Mouse (Mus musculus): Measurements from ENCODE around the gene Foxp1. TPM values are rescaled to one million over a fixed set of nuclear protein-coding genes. Genes with fewer than 3 reads are reported as not detected.

Gene Foxp1
- total and polyA plus RNA-seq, 3 experiments: 16.1 to 42.0 TPM; not detected in 1

DNA sequence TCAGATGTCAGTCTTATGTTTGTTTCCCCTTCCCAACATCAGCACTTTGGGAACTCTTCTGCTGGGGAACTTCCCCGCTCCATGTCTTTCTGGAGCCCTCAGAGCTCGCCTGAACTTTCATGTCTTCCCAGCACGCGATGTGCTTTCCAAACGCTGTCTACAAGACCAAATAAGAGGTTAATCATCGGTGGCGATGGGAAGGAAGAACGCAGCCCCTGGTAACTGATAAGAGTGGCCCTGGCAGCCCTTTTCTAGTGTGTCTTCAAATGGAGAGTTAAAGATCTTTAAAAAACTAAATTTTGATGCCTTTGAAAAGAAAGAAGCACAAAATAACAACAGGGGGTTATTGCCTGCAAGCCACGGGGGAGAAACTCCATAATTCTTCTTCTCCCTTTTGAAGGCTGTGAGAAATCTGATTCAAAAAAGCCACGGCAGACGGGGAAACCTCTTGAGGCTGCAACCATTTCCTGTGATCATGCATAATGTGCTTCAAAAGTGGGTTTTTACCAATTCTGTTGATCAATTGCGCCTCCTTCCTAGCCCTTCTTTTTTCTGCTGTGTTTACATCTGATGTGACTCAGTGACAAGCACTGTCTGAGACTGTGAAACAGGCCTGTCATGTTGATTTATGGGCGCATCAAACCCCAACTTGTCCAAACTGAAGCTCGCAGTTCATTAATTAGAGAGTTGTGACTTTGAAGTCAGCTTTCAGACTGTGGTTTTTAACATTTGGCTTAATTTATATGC lies 509.2 kb downstream of the Foxp1 start:
- H3K4me3 ChIP-seq (ENCODE audit: control insufficient read depth in 1 of 2, insufficient read depth in 1 of 2, low read depth in 2 of 2, low read length in 2 of 2): no peak overlapping the region
- no peaks in the 10 kb centered on the region for H3K9me3 ChIP-seq (replicated peaks; ENCODE audit: insufficient read depth, low read length)
- H3K36me3 ChIP-seq (ENCODE audit: control insufficient read depth in 1 of 2, insufficient read depth in 2 of 2, low read length in 2 of 2): peaks cover 0 to 5% of the 10 kb centered on the region in 2 experiments; a peak in 2 of 4 replicates
- H3K4me1 ChIP-seq (ENCODE audit: control insufficient read depth in 1 of 2, insufficient read depth in 2 of 2, low read length in 2 of 2): no peaks in the 10 kb centered on the region
- no peaks in the 10 kb centered on the region; the same call in 1 of the 2 replicates for H3K79me2 ChIP-seq (ENCODE audit: control insufficient read depth, insufficient read depth, low read length, poor library complexity)
- H3K27me3 ChIP-seq (ENCODE audit: control insufficient read depth in 1 of 2, insufficient read depth in 2 of 2, low read length in 2 of 2): no peaks in the 10 kb centered on the region
- TF ChIP-seq CTCF (IDR thresholded peaks at IDR 0.05 in 2 of 3, conservative IDR thresholded peaks at IDR 0.05 in 1 of 3; ENCODE audit: control insufficient read depth in 1 of 3, insufficient read depth in 1 of 3, low read depth in 2 of 3, low read length in 3 of 3, poor library complexity in 1 of 3, severe bottlenecking in 1 of 3) (no peak), JUND (IDR thresholded peaks at IDR 0.05; ENCODE audit: low read depth, low read length) (no peak), HCFC1 (IDR thresholded peaks at IDR 0.05; ENCODE audit: low read depth, low read length) (no peak), TCF12 (IDR thresholded peaks at IDR 0.05; ENCODE audit: low read depth, low read length) (no peak), BHLHE40 (IDR thresholded peaks at IDR 0.05; ENCODE audit: borderline replicate concordance, low read depth, low read length) (no peak), SIN3A (IDR thresholded peaks at IDR 0.05; ENCODE audit: low read length) (no peak), MAX (IDR thresholded peaks at IDR 0.05; ENCODE audit: low read length) (no peak), MAZ (IDR thresholded peaks at IDR 0.05; ENCODE audit: low read depth, low read length) (no peak), ETS1 (IDR thresholded peaks at IDR 0.05; ENCODE audit: low read depth, low read length) (no peak), EP300 (IDR thresholded peaks at IDR 0.05; ENCODE audit: low read depth in 1 of 2, low read length in 2 of 2) (no peak), RAD21 (IDR thresholded peaks at IDR 0.05; ENCODE audit: low read depth, low read length) (no peak), RCOR1 (IDR thresholded peaks at IDR 0.05; ENCODE audit: low read depth, low read length) (no peak), UBTF (IDR thresholded peaks at IDR 0.05; ENCODE audit: borderline replicate concordance, insufficient read depth, low read depth, low read length) (no peak), ELF1 (IDR thresholded peaks at IDR 0.05; ENCODE audit: low read depth, low read length) (no peak)
- DNase-seq (ENCODE audit: low read depth, low spot score): no peak
- no peak overlapping the region for H3K9ac ChIP-seq (ENCODE audit: control insufficient read depth, low read depth, low read length, poor library complexity, severe bottlenecking)
- H3K27ac ChIP-seq (ENCODE audit: control insufficient read depth, low read depth, low read length): no peak overlapping the region

DNA sequence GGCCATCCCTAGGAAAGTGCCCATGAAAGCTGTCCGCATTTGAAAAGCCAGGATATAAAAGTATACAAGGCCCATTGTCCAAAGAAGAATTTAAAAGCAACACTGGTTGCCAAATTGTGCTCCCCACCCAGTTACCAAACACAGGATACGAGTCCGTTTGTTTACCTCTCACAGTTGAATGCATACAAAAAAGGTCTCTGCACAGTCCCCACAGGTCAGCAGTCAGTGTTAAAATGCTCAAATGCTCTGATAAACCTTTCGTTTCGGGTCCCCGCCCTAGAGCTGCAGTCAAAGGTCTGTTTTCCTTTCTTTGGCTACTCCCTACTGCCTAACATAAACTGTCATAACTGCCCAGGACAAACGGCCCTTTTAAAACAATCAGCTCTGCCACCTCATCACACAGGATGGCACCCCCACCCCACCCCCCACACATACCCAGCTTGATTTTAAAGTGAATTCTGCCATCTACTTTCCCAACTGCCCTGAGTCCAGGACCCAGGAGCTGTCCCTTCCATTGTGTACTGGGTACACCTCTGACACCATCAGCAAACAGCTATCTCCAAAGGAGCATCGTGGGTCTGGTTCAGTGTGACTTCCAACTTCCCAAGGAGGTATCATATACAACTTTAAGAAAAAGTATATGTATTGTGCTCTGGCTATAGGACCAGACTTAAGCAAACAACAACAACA lies 510.5 kb downstream of the Foxp1 start:
- H3K79me2 ChIP-seq (ENCODE audit: control insufficient read depth, insufficient read depth, low read length, poor library complexity): no peaks in the 10 kb centered on the region; the same call in 1 of the 2 replicates
- H3K27me3 ChIP-seq (ENCODE audit: control insufficient read depth in 1 of 2, insufficient read depth in 2 of 2, low read length in 2 of 2): no peaks in the 10 kb centered on the region
- peaks cover 0 to 5% of the 10 kb centered on the region in 2 experiments; a peak in 2 of 4 replicates for H3K36me3 ChIP-seq (ENCODE audit: control insufficient read depth in 1 of 2, insufficient read depth in 2 of 2, low read length in 2 of 2)
- no peaks in the 10 kb centered on the region for H3K4me1 ChIP-seq (ENCODE audit: control insufficient read depth in 1 of 2, insufficient read depth in 2 of 2, low read length in 2 of 2)
- H3K27ac ChIP-seq (ENCODE audit: control insufficient read depth, low read depth, low read length): no peak overlapping the region
- TF ChIP-seq TCF12 (IDR thresholded peaks at IDR 0.05; ENCODE audit: low read depth, low read length): no peak
- no peak for TF ChIP-seq ZKSCAN1 (IDR thresholded peaks at IDR 0.05; ENCODE audit: low read depth, low read length)
- no peak for TF ChIP-seq KAT2A (conservative IDR thresholded peaks at IDR 0.05; ENCODE audit: low read depth, low read length)
- no peak for TF ChIP-seq USF1 (IDR thresholded peaks at IDR 0.05; ENCODE audit: low read depth, low read length)
- TF ChIP-seq MAZ (IDR thresholded peaks at IDR 0.05; ENCODE audit: low read depth, low read length): no peak
- no peak for TF ChIP-seq USF2 (IDR thresholded peaks at IDR 0.05; ENCODE audit: borderline replicate concordance in 1 of 2, insufficient read depth in 1 of 2, low read depth in 1 of 2, low read length in 2 of 2)
- TF ChIP-seq HCFC1 (IDR thresholded peaks at IDR 0.05; ENCODE audit: low read depth, low read length): no peak
- TF ChIP-seq TAL1 (IDR thresholded peaks at IDR 0.05; ENCODE audit: low read length): no peak
- no peak for TF ChIP-seq EP300 (IDR thresholded peaks at IDR 0.05; ENCODE audit: low read depth in 1 of 2, low read length in 2 of 2)
- TF ChIP-seq GATA1 (IDR thresholded peaks at IDR 0.05; ENCODE audit: low read depth, low read length): no peak
- no peak for DNase-seq (ENCODE audit: low read depth, low spot score)
- no peak overlapping the region for H3K9ac ChIP-seq (ENCODE audit: control insufficient read depth, low read depth, low read length, poor library complexity, severe bottlenecking)
- H3K9me3 ChIP-seq (replicated peaks; ENCODE audit: insufficient read depth, low read length): no peaks in the 10 kb centered on the region
- H3K4me3 ChIP-seq (ENCODE audit: control insufficient read depth in 1 of 2, insufficient read depth in 1 of 2, low read depth in 2 of 2, low read length in 2 of 2): no peak overlapping the region

Measured in MEL (cell line).